Mouse (Mus musculus) gastrocnemius, postnatal 25 days (tissue): Measurements from ENCODE around the gene Tsks. TPM values are rescaled to one million over a fixed set of nuclear protein-coding genes. Genes with fewer than 3 reads are reported as not detected.

Source experiments
- total RNA-seq, 2 experiments: library from RNA; stranded (reverse); gene quantifications; 1 replicate in 1 of 2; 2 replicates in 1 of 2; pipeline ENCODE4 v1.2.3; 2021

Tsks gene
- total RNA-seq, 2 experiments from 2014 or later, result not detected

Other genes with a start within 250 kb of the Tsks start
- not detected for gene Izumo2, start 234.5 kb upstream of the Tsks start, total RNA-seq
- gene Vrk3, start 194.8 kb upstream of the Tsks start, total RNA-seq, result 10 to 100 TPM; 16.7 to 21.1 TPM
- under 1 TPM in 1 of 2 experiments, not detected in 1; 0.08 TPM for gene Zfp473, start 192.2 kb upstream of the Tsks start, total RNA-seq
- 10 to 100 TPM; 18.4 to 22.2 TPM for gene Nup62, start 127.1 kb upstream of the Tsks start, total RNA-seq
- gene Il4i1, start 126.8 kb upstream of the Tsks start, total RNA-seq, result 1 to 10 TPM; 1.8 to 3.1 TPM
- 10 to 100 TPM; 57.2 to 70.6 TPM for gene Atf5, start 126.5 kb upstream of the Tsks start, total RNA-seq
- gene Akt1s1, start 94.2 kb upstream of the Tsks start, total RNA-seq, result 100 to 1,000 TPM; 103 to 113 TPM
- gene Tbc1d17, start 94.1 kb upstream of the Tsks start, total RNA-seq, result 10 to 100 TPM; 38.6 to 41.2 TPM
- gene Pnkp, start 86.1 kb upstream of the Tsks start, total RNA-seq, result 10 to 100 TPM; 15.6 to 15.8 TPM
- gene Ptov1, start 73.4 kb upstream of the Tsks start, total RNA-seq, result 100 to 1,000 TPM; 116 to 125 TPM
- 10 to 100 TPM; 50.9 to 51.2 TPM for gene Med25, start 50.5 kb upstream of the Tsks start, total RNA-seq
- 10 to 100 TPM; 16.1 to 17.3 TPM for gene Fuz, start 47.1 kb upstream of the Tsks start, total RNA-seq
- 10 to 100 TPM; 57.1 to 57.2 TPM for gene Ap2a1, start 13.7 kb upstream of the Tsks start, total RNA-seq
- 1 to 10 TPM; 1.6 to 2.0 TPM for gene Cpt1c, start 31.6 kb downstream of the Tsks start, total RNA-seq
- 100 to 1,000 TPM; 119 to 142 TPM for gene Prmt1, start 43.4 kb downstream of the Tsks start, total RNA-seq
- gene Irf3, start 54.4 kb downstream of the Tsks start, total RNA-seq, result 10 to 100 TPM; 16.1 to 20.9 TPM
- 1 to 10 TPM; 7.4 to 9.6 TPM for gene Bcl2l12, start 55.5 kb downstream of the Tsks start, total RNA-seq
- 10 to 100 TPM; 35.8 to 38.1 TPM for gene Scaf1, start 73.2 kb downstream of the Tsks start, total RNA-seq
- gene Rras, start 74.8 kb downstream of the Tsks start, total RNA-seq, result 10 to 100 TPM; 22.5 to 30.6 TPM
- gene Prr12, start 109.7 kb downstream of the Tsks start, total RNA-seq, result 10 to 100 TPM; 14.1 to 16.1 TPM
- 10 to 100 TPM; 30.8 to 31.6 TPM for gene Nosip, start 119.2 kb downstream of the Tsks start, total RNA-seq
- 1 to 10 TPM; 6.9 to 9.1 TPM for gene Prrg2, start 119.5 kb downstream of the Tsks start, total RNA-seq
- gene Rcn3, start 149.0 kb downstream of the Tsks start, total RNA-seq, result 10 to 100 TPM; 24.0 to 32.8 TPM
- 10 to 100 TPM; 40.3 to 54.5 TPM for gene Fcgrt, start 160.6 kb downstream of the Tsks start, total RNA-seq
- 100 to 1,000 TPM; 413 to 448 TPM for gene Rps11, start 181.2 kb downstream of the Tsks start, total RNA-seq
- 100 to 1,000 TPM; 520 to 561 TPM for gene Rpl13a, start 185.6 kb downstream of the Tsks start, total RNA-seq
- gene Gm45713, start 193.0 kb downstream of the Tsks start, total RNA-seq, result not detected
- gene Flt3l, start 193.2 kb downstream of the Tsks start, total RNA-seq, result 1 to 10 TPM; 4.2 TPM
- 10 to 100 TPM; 32.0 to 38.1 TPM for gene Pih1d1, start 211.1 kb downstream of the Tsks start, total RNA-seq
- 10 to 100 TPM; 15.6 to 15.9 TPM for gene Aldh16a1, start 211.4 kb downstream of the Tsks start, total RNA-seq
- gene Slc17a7, start 220.7 kb downstream of the Tsks start, total RNA-seq, result 1 to 10 TPM; 1.1 to 2.5 TPM
- gene Gfy, start 236.4 kb downstream of the Tsks start, total RNA-seq, result not detected
- not detected for gene Pth2, start 237.8 kb downstream of the Tsks start, total RNA-seq